Mouse (Mus musculus): ENCODE measurements around the gene Haus8. TPM values are rescaled to one million over a fixed set of nuclear protein-coding genes. Genes with fewer than 3 reads are reported as not detected.

Haus8 gene
- 33.0 and 35.3 TPM in 2 replicates for polyA plus RNA-seq (2012; rRNA removed)

DNA sequence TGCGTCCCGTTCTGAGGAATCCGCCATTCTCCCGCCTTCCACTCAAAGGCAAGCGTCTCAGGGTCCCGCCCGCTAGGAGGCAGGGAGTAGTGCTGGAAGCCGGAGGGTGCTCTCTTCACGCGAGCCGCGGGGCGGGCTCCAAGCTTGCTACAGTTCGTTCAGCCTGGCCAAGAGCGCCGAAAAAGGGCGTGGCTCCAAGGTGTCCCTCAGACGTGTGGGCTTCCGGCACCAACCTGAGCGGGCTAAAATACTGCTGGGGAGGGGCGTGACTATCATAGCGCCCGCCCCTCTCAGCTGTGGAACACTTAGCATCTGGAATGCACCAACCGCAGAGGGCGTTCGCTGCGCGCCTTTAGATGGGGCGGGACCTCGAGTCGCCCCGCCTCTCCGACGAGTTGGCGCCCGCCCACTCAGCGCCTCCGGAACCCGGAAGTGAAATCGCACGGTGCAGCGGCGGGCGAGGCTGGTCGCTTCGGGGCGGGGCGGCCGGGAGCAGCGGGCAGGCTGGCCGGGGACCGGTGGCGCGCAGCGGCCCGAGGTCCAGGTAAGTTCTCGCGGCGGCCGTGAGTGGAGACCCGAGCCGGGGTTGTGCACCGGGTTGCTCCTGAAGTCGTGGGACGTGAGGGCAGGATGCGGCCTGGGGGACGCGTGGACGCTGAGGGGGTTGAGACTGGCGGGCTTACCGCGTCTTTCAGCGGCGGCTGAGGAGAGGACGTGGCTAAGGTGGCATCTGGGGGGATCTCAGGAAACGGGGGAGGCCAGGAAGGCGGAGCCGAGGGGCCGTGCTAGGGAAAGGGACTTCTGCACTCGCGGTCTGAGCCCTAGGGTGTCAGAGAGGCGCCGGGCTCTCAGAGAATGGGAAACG, at the start of gene Haus8, which contains the start of gene Myo9b:
TSS of gene Haus8 (minus strand) at position 649 of the 865 bp plus-strand sequence.
TSS of gene Myo9b (plus strand) at position 429 of the 865 bp plus-strand sequence.

Other genes starting within 250 kb of the Haus8 start
- gene Myo9b, start 220 bp downstream of the Haus8 start, polyA plus RNA-seq (2012; rRNA removed), result 41.4 and 45.9 TPM in 2 replicates
- 175 and 182 TPM in 2 replicates for gene Use1, start 93.9 kb upstream of the Haus8 start, polyA plus RNA-seq (2012; rRNA removed)
- gene Ocel1, start 98.4 kb upstream of the Haus8 start, polyA plus RNA-seq (2012; rRNA removed), result 5.5 and 5.6 TPM in 2 replicates
- 41.8 and 52.9 TPM in 2 replicates for gene Nr2f6, start 109.0 kb upstream of the Haus8 start, polyA plus RNA-seq (2012; rRNA removed)
- gene Ushbp1, start 122.9 kb upstream of the Haus8 start, polyA plus RNA-seq (2012; rRNA removed), result 9.2 and 11.1 TPM in 2 replicates
- 130 and 141 TPM in 2 replicates for gene Babam1, start 123.9 kb upstream of the Haus8 start, polyA plus RNA-seq (2012; rRNA removed)
- 24.8 and 26.3 TPM in 2 replicates for gene Ankle1, start 133.1 kb upstream of the Haus8 start, polyA plus RNA-seq (2012; rRNA removed)
- gene Abhd8, start 190.7 kb upstream of the Haus8 start, polyA plus RNA-seq (2012; rRNA removed), result 122 and 130 TPM in 2 replicates
- gene Mrpl34, start 192.0 kb upstream of the Haus8 start, polyA plus RNA-seq (2012; rRNA removed), result 88.1 and 98.9 TPM in 2 replicates
- gene Dda1, start 196.3 kb upstream of the Haus8 start, polyA plus RNA-seq (2012; rRNA removed), result 167 and 174 TPM in 2 replicates
- gene Ano8, start 213.0 kb upstream of the Haus8 start, polyA plus RNA-seq (2012; rRNA removed), result 123 and 140 TPM in 2 replicates
- gene Gtpbp3, start 215.2 kb upstream of the Haus8 start, polyA plus RNA-seq (2012; rRNA removed), result 27.1 and 27.9 TPM in 2 replicates
- 11.4 and 18.7 TPM in 2 replicates for gene Plvap, start 238.8 kb upstream of the Haus8 start, polyA plus RNA-seq (2012; rRNA removed)

Data from central nervous system, embryonic 14 days (tissue).